Mouse (Mus musculus) ES-E14 (cell line): ENCODE results near the gene 1700019D03Rik.

Experiments
- CHD2 ChIP-seq: IDR thresholded peaks from 2 replicates; pipeline ENCODE4 v1.6.1; 2014; ENCODE audit warnings: mild to moderate bottlenecking, low read depth, low read length, inconsistent platforms
- HCFC1 ChIP-seq: IDR thresholded peaks from 2 replicates; pipeline ENCODE4 v1.6.1; 2012; ENCODE audit warnings: low read length, inconsistent platforms, borderline replicate concordance; ENCODE audit not compliant: insufficient read depth
- ZC3H11A ChIP-seq: IDR thresholded peaks from 2 replicates; pipeline ENCODE4 v1.6.1; 2012; ENCODE audit warnings: low read depth, mild to moderate bottlenecking, inconsistent platforms, low read length, borderline replicate concordance
- ZNF384 ChIP-seq: IDR thresholded peaks from 2 replicates; pipeline ENCODE4 v1.6.1; 2012; ENCODE audit warnings: low read depth, low read length, inconsistent platforms

DNA sequence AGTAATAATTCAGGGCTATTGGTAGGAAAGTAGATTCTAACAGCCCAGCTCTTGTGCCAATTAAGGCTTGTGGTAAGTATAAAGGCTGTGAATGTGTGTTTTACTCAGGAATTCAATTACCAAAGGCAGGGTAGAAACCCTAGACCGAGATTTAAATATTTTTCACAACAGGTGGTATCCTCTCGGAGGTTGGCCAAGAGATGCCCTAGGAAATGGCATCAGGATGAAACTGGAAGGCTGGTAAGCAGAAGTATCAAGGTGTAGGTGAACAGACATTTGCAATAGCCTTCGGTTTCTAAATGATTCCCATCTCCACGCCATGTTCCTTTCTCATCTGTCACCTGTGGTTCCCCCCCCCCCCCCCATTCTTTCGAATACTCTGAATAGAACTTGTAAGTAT, 4.4 kb downstream of the 1700019D03Rik start:
- TF ChIP-seq ZNF384 (no peak), HCFC1 (no peak), ZC3H11A (no peak), CHD2 (no peak)
